5 mouse cellular contexts compared by ENCODE assay signal in the genomic region with DNA sequence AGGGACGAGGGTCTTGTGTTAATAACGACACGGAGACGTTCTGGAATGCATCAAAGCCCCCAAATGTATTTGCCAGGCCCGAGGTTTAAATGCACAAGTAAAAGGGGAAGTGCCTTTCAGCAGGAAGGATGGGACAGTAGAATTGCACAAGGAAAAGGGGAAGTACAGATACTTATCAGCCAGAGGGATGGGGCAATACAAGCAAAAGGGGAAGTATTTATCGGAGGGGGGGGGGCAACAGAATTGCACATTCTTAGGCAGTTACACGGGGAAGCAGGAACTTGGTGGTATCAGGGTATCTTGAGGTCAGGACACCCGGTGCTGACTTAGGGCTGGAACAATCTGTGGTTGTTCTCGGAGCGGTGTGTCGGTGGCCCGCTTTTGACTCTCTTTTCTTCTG.
DNase-seq lines count a peak whose midpoint lies in the region; TF ChIP-seq lines count a peak whose summit lies in the region.
"Not testable (repeated sequence)": the region's sequence is repeated elsewhere in the genome, so short reads cannot be mapped to it uniquely, and the experiment has no call there.

No protein-coding gene starts in this region.

- TF ChIP-seq RAD21 in MEL (IDR thresholded peaks at IDR 0.05; ENCODE audit: low read depth, low read length) = not testable (repeated sequence)

- not testable (repeated sequence) for H3K9ac ChIP-seq in MEL (ENCODE audit: control insufficient read depth, low read depth, low read length, poor library complexity, severe bottlenecking)

- H3K27ac ChIP-seq in MEL (ENCODE audit: control insufficient read depth, low read depth, low read length) = peak overlapping the region; percentile 73

- TF ChIP-seq CTCF in MEL (IDR thresholded peaks at IDR 0.05 in 2 of 3, conservative IDR thresholded peaks at IDR 0.05 in 1 of 3; ENCODE audit: control insufficient read depth in 1 of 3, insufficient read depth in 1 of 3, low read depth in 2 of 3, low read length in 3 of 3, poor library complexity in 1 of 3, severe bottlenecking in 1 of 3) = not testable (repeated sequence)

- not testable (repeated sequence) for H3K4me3 ChIP-seq in MEL (ENCODE audit: control insufficient read depth in 1 of 2, insufficient read depth in 1 of 2, low read depth in 2 of 2, low read length in 2 of 2)

- H3K36me3 ChIP-seq in MEL (ENCODE audit: control insufficient read depth in 1 of 2, insufficient read depth in 2 of 2, low read length in 2 of 2) = not testable (repeated sequence)

- not testable (repeated sequence) for TF ChIP-seq POLR2A in MEL (IDR thresholded peaks at IDR 0.05; ENCODE audit: control insufficient read depth in 1 of 2, insufficient read depth in 1 of 2, low read depth in 1 of 2, low read length in 2 of 2, poor library complexity in 1 of 2)

- H3K79me2 ChIP-seq in MEL (ENCODE audit: control insufficient read depth, insufficient read depth, low read length, poor library complexity) = not testable (repeated sequence)

- not testable (repeated sequence) for H3K9me3 ChIP-seq in MEL (replicated peaks; ENCODE audit: insufficient read depth, low read length)

- DNase-seq in 416B (ENCODE audit: low read depth) (peak; percentile 84), A20 (ENCODE audit: low read depth, low spot score) (peak; percentile 24), MEL (ENCODE audit: low read depth, low spot score) (peak; percentile 94), MEL-GATA-1-ER (ENCODE audit: extremely low read depth, low read depth) (peak; percentile 96)
- DNase-seq in c-Kit-positive CD71-negative TER-119-negative erythroid progenitor cells, embryonic 14.5 days (ENCODE audit: low read depth) = peak; percentile 9

- H3K27me3 ChIP-seq in MEL (ENCODE audit: control insufficient read depth in 1 of 2, insufficient read depth in 2 of 2, low read length in 2 of 2) = not testable (repeated sequence)

- not testable (repeated sequence) for H3K4me1 ChIP-seq in MEL (ENCODE audit: control insufficient read depth in 1 of 2, insufficient read depth in 2 of 2, low read length in 2 of 2)

- TF ChIP-seq EP300 in MEL (IDR thresholded peaks at IDR 0.05; ENCODE audit: low read depth in 1 of 2, low read length in 2 of 2) = peak; percentile 89 to 93

TF ChIP-seq in MEL, 35 proteins besides CTCF, POLR2A, EP300 and RAD21:
- TF ChIP-seq MYC (IDR thresholded peaks at IDR 0.05; ENCODE audit: low read depth, low read length) (0 out of 2 replicates have a peak, but pooled peaks have one; percentile 27), MAZ (IDR thresholded peaks at IDR 0.05; ENCODE audit: low read depth, low read length) (peak; percentile 89; the same call in 1 of the 2 replicates), GATA1 (IDR thresholded peaks at IDR 0.05; ENCODE audit: low read depth, low read length) (peak; percentile 81), ELF1 (IDR thresholded peaks at IDR 0.05; ENCODE audit: low read depth, low read length) (0 out of 2 replicates have a peak, but pooled peaks have one; percentile 11), MYB (IDR thresholded peaks at IDR 0.05; ENCODE audit: low read depth, low read length) (peak; percentile 60; the same call in 1 of the 2 replicates), JUND (IDR thresholded peaks at IDR 0.05; ENCODE audit: low read depth, low read length) (0 out of 2 replicates have a peak, but pooled peaks have one; percentile 22), ETS1 (IDR thresholded peaks at IDR 0.05; ENCODE audit: low read depth, low read length) (peak; percentile 73), RCOR1 (IDR thresholded peaks at IDR 0.05; ENCODE audit: low read depth, low read length) (peak; percentile 80), TCF12 (IDR thresholded peaks at IDR 0.05; ENCODE audit: low read depth, low read length) (peak; percentile 49), TBP (IDR thresholded peaks at IDR 0.05; ENCODE audit: low read depth, low read length) (0 out of 2 replicates have a peak, but pooled peaks have one; percentile 11), BHLHE40 (IDR thresholded peaks at IDR 0.05; ENCODE audit: borderline replicate concordance, low read depth, low read length) (0 out of 2 replicates have a peak, but pooled peaks have one; percentile 34)
TF ChIP-seq in MEL: peak in this region for 11; not testable (repeated sequence) for 24.

Comparison
In these comparisons a context has a peak if more than half of its experiments do, and no peak if none do; other contexts are left out.
1. DNase-seq: peak in every context shown above with its lines; median percentile 96 in MEL-GATA-1-ER; 94 in MEL; 84 in 416B; 24 in A20; 9 in c-Kit-positive CD71-negative TER-119-negative erythroid progenitor cells, embryonic 14.5 days.